Mouse (Mus musculus): ENCODE results near the gene Cox7a1.

DNA sequence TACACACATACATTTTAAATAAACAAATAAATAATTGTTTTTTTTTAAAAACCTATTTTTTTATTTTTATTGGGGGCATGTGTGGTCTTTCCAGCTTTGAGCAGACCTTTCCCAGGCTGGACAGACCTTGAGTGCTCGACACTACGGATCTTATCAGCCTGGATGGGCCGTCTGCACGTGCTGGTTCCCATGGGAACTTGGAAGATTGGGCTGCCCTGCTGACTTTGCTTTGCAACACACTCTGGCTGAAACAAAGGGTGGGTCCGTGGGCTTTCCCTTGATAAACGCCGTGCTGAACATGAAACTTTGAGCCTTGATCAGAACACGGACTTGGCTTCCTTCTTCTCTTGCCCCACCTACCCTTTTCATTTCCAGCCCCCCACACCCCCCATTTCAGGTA lies 20.4 kb downstream of the Cox7a1 start:
- TF ChIP-seq CTCF (IDR thresholded peaks at IDR 0.05; ENCODE audit: borderline replicate concordance, insufficient read depth, low read depth, low read length) (no peak), POLR2A (IDR thresholded peaks at IDR 0.05; ENCODE audit: borderline replicate concordance, insufficient read depth, low read length) (no peak)

All from cerebellum, adult 2 months (tissue).